24 mouse cellular contexts compared by ENCODE assay signal in the genomic region with DNA sequence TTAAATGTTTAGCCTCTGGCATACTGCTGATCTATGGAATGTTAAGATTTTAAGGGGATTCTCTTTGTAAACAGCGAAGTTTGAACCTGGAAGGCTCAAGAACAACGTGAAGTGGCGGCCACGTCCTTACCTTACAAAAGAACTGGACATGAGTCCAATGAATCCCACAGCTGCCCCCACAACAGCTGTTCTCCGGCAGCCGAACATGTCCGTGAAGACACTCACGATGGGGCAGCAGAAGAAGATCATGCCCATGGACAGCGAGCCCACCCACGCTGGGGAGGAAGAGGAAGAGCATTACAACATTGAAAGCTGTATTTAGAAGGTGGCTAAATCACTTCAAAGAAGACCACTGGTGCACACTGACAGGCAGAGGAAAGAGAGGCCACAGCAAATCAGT. TPM values are rescaled to one million over a fixed set of nuclear protein-coding genes. Genes with fewer than 3 reads are reported as not detected.
A peak's percentile ranks its signal among the peaks of the same experiment; 100 is the strongest.
DNase-seq lines count a peak whose midpoint lies in the region; ATAC-seq and TF ChIP-seq lines count a peak whose summit lies in the region.
"Had no signal": no experiment of that assay in that cellular context is flagged by ENCODE, and none has a peak within 500 bp of the region (broad histone marks: within the 10 kb centered on the region; RNA-seq: fewer than 3 reads in every experiment).

No protein-coding gene starts in this region.

- H3K27me3 ChIP-seq in intestine, embryonic 14.5 days (replicated peaks; ENCODE audit: control insufficient read depth, insufficient read depth, low read length): no peaks in the 10 kb centered on the region
- no peaks in the 10 kb centered on the region for H3K27me3 ChIP-seq in intestine, embryonic 15.5 days (replicated peaks)
- no peaks in the 10 kb centered on the region for H3K27me3 ChIP-seq in stomach, embryonic 14.5 days (ENCODE audit: control insufficient read depth, insufficient read depth, low read length)
- no peaks in the 10 kb centered on the region; the same call in 1 of the 2 replicates for H3K27me3 ChIP-seq in stomach, postnatal 0 days (ENCODE audit: control insufficient read depth, insufficient read depth, low read length)
- no peaks in the 10 kb centered on the region for H3K27me3 ChIP-seq in myocyte (ENCODE audit: control insufficient read depth, insufficient read depth, insufficient read length)
- H3K27me3 ChIP-seq: embryonic facial prominence, embryonic 13.5 days; embryonic facial prominence, embryonic 15.5 days; forebrain, embryonic 13.5 days; forebrain, embryonic 15.5 days had no signal

- H3K4me2 ChIP-seq in intestine, embryonic 14.5 days (ENCODE audit: low read length): no peak overlapping the region
- no peak overlapping the region for H3K4me2 ChIP-seq in intestine, embryonic 15.5 days (replicated peaks)
- H3K4me2 ChIP-seq in stomach, embryonic 14.5 days (replicated peaks; ENCODE audit: low read depth, low read length): 0 out of 2 replicates have a peak overlapping the region, but pooled peaks have one; percentile 7
- H3K4me2 ChIP-seq in stomach, postnatal 0 days (replicated peaks; ENCODE audit: low read depth): no peak overlapping the region
- no peak overlapping the region for H3K4me2 ChIP-seq in myocyte (ENCODE audit: low read depth)
- H3K4me2 ChIP-seq: embryonic facial prominence, embryonic 13.5 days; embryonic facial prominence, embryonic 15.5 days; forebrain, embryonic 13.5 days; forebrain, embryonic 15.5 days had no signal

- no peak overlapping the region for H3K4me3 ChIP-seq in intestine, embryonic 14.5 days (ENCODE audit: low read depth, low read length)
- H3K4me3 ChIP-seq in intestine, embryonic 15.5 days (replicated peaks): no peak overlapping the region
- no peak overlapping the region for H3K4me3 ChIP-seq in stomach, embryonic 14.5 days (ENCODE audit: low read depth, low read length)
- H3K4me3 ChIP-seq in stomach, postnatal 0 days (ENCODE audit: low read depth, low read length): no peak overlapping the region
- H3K4me3 ChIP-seq in myocyte: no peak overlapping the region
- H3K4me3 ChIP-seq: embryonic facial prominence, embryonic 13.5 days; embryonic facial prominence, embryonic 15.5 days; erythroblast, embryonic 14.5 days; forebrain, embryonic 13.5 days; forebrain, embryonic 15.5 days had no signal

- no peaks in the 10 kb centered on the region for H3K9me3 ChIP-seq in intestine, embryonic 14.5 days (ENCODE audit: control insufficient read depth, low read length)
- H3K9me3 ChIP-seq in intestine, embryonic 15.5 days: no peaks in the 10 kb centered on the region
- no peaks in the 10 kb centered on the region for H3K9me3 ChIP-seq in stomach, embryonic 14.5 days (ENCODE audit: control insufficient read depth, low read depth, low read length)
- H3K9me3 ChIP-seq in stomach, postnatal 0 days (ENCODE audit: control insufficient read depth, low read length): no peaks in the 10 kb centered on the region
- H3K9me3 ChIP-seq: embryonic facial prominence, embryonic 13.5 days; embryonic facial prominence, embryonic 15.5 days; forebrain, embryonic 13.5 days; forebrain, embryonic 15.5 days had no signal

- ATAC-seq in intestine, embryonic 14.5 days (replicated peaks; ENCODE audit: low FRiP score, low TSS enrichment, low read depth): no peak
- ATAC-seq in intestine, embryonic 15.5 days: no peak
- ATAC-seq in stomach, embryonic 14.5 days (ENCODE audit: insufficient number of reproducible peaks, insufficient read depth, low FRiP score, low read depth): no peak
- ATAC-seq in stomach, postnatal 0 days (ENCODE audit: low FRiP score, low TSS enrichment): no peak
- ATAC-seq: forebrain, embryonic 13.5 days; forebrain, embryonic 15.5 days; forebrain, postnatal 0 days had no signal

- DNase-seq in intestine, embryonic 14.5 days (ENCODE audit: low spot score): no peak
- no peak for DNase-seq in stomach, postnatal 0 days (ENCODE audit: low spot score)
- no peak for DNase-seq in adrenal gland, adult 18-20 months (ENCODE audit: low spot score in 2 of 2)
- DNase-seq: adrenal gland, adult 8-10 months; adrenal gland, postnatal 14 days; adrenal gland, postnatal 36 days; cerebellum, adult 11-12 months; cerebellum, adult 2 months; cerebellum, adult 9-10 months; cerebellum, postnatal 10 days; cerebellum, postnatal 25 days; forebrain, postnatal 0 days had no signal

- peak overlapping the region; percentile 51; the same call in 1 of the 2 replicates for H3K27ac ChIP-seq in intestine, embryonic 14.5 days (ENCODE audit: low read depth)
- no peak overlapping the region for H3K27ac ChIP-seq in intestine, embryonic 15.5 days
- H3K27ac ChIP-seq in stomach, embryonic 14.5 days (ENCODE audit: low read length): no peak overlapping the region
- H3K27ac ChIP-seq in stomach, postnatal 0 days (replicated peaks): no peak overlapping the region
- H3K27ac ChIP-seq: embryonic facial prominence, embryonic 13.5 days; embryonic facial prominence, embryonic 15.5 days; forebrain, embryonic 13.5 days; forebrain, embryonic 15.5 days had no signal

- TF ChIP-seq EP300 in stomach, postnatal 0 days (optimal IDR thresholded peaks at IDR 0.05): no peak

- no peak overlapping the region for H3K9ac ChIP-seq in intestine, embryonic 14.5 days (ENCODE audit: low read length)
- H3K9ac ChIP-seq in intestine, embryonic 15.5 days: no peak overlapping the region
- H3K9ac ChIP-seq in stomach, embryonic 14.5 days (replicated peaks; ENCODE audit: low read depth, low read length): no peak overlapping the region
- H3K9ac ChIP-seq in stomach, postnatal 0 days (ENCODE audit: low read length): no peak overlapping the region
- H3K9ac ChIP-seq: embryonic facial prominence, embryonic 13.5 days; embryonic facial prominence, embryonic 15.5 days; forebrain, embryonic 13.5 days; forebrain, embryonic 15.5 days; forebrain, postnatal 0 days had no signal

- H3K36me3 ChIP-seq in intestine, embryonic 14.5 days (ENCODE audit: control insufficient read depth, insufficient read depth, low read length): no peaks in the 10 kb centered on the region
- no peaks in the 10 kb centered on the region for H3K36me3 ChIP-seq in intestine, embryonic 15.5 days
- H3K36me3 ChIP-seq in stomach, embryonic 14.5 days (ENCODE audit: control insufficient read depth, insufficient read depth, low read length): no peaks in the 10 kb centered on the region
- no peaks in the 10 kb centered on the region for H3K36me3 ChIP-seq in stomach, postnatal 0 days (ENCODE audit: control insufficient read depth, insufficient read depth, low read length)
- H3K36me3 ChIP-seq in myocyte (ENCODE audit: control insufficient read depth, insufficient read depth): no peaks in the 10 kb centered on the region
- H3K36me3 ChIP-seq: embryonic facial prominence, embryonic 13.5 days; embryonic facial prominence, embryonic 15.5 days; forebrain, embryonic 15.5 days had no signal

- no peaks in the 10 kb centered on the region for H3K79me2 ChIP-seq in myocyte (ENCODE audit: control insufficient read depth, insufficient read depth)

- H3ac ChIP-seq in myocyte (ENCODE audit: control insufficient read depth, insufficient read length): no peak overlapping the region

- no peak for TF ChIP-seq CTCF in stomach, postnatal 0 days (IDR thresholded peaks at IDR 0.05; ENCODE audit: low read depth)

- TF ChIP-seq POLR2A in myocyte (IDR thresholded peaks at IDR 0.05; ENCODE audit: insufficient read length, low read depth): no peak

- 33% methylated on average over 10 of the region's 10 CpGs for WGBS in intestine, embryonic 14.5 days
- WGBS in intestine, embryonic 15.5 days: 41% methylated on average over 10 of the region's 10 CpGs
- 35% methylated on average over 10 of the region's 10 CpGs for WGBS in stomach, embryonic 14.5 days
- WGBS in stomach, postnatal 0 days: 47% methylated on average over 10 of the region's 10 CpGs

- H3K4me1 ChIP-seq in intestine, embryonic 14.5 days (replicated peaks; ENCODE audit: control insufficient read depth, insufficient read depth, low read length): peaks cover 25% of the 10 kb centered on the region
- H3K4me1 ChIP-seq in intestine, embryonic 15.5 days (replicated peaks): peaks cover 25% of the 10 kb centered on the region
- peaks cover 3% of the 10 kb centered on the region; the same call in 1 of the 2 replicates for H3K4me1 ChIP-seq in stomach, embryonic 14.5 days (ENCODE audit: control insufficient read depth, insufficient read depth, low read length)
- H3K4me1 ChIP-seq in stomach, postnatal 0 days (replicated peaks; ENCODE audit: control insufficient read depth, insufficient read depth): 0 out of 2 replicates have a peak, but pooled peaks cover 3% of the 10 kb centered on the region

TF ChIP-seq in myocyte, 11 proteins besides CTCF, POLR2A, EP300 and RAD21:
- TF ChIP-seq MYOG (IDR thresholded peaks at IDR 0.05; ENCODE audit: control insufficient read depth in 1 of 3, insufficient read depth in 1 of 3, insufficient read length in 2 of 3, low read depth in 2 of 3) (peak in 2 of 3 experiments; percentile 57 to 75), MYOD1 (IDR thresholded peaks at IDR 0.05; ENCODE audit: control insufficient read depth in 1 of 3, insufficient read length in 2 of 3, low read depth in 2 of 3) (peak in 2 of 3 experiments; percentile 63 to 84), REST (IDR thresholded peaks at IDR 0.05; ENCODE audit: insufficient read depth, insufficient read length) (no peak)

RNA-seq across cellular contexts. Expression of a gene that starts 55.5 kb away (rescaled TPM):
- 0.13 and 0.14 TPM in 2 replicates for polyA plus RNA-seq in intestine, embryonic 14.5 days (2014; fragmentation: Nextera tagmentation; extraction: Ambion mirVana)
- polyA plus RNA-seq in intestine, embryonic 15.5 days (2015; fragmentation: Nextera tagmentation; extraction: Ambion mirVana): 0.85 and 0.90 TPM in 2 replicates
- polyA plus RNA-seq in stomach, embryonic 14.5 days (2014; fragmentation: Nextera tagmentation; extraction: Ambion mirVana): not detected in 2 replicates
- 0.07 and 0.22 TPM in 2 replicates for polyA plus RNA-seq in stomach, postnatal 0 days (2015; fragmentation: Nextera tagmentation; extraction: Ambion mirVana)
- polyA plus RNA-seq in myocyte (2012; fragmentation: generic; extraction: Trizol): 0.11 TPM
- 1 to 10 TPM; 3.1 to 3.5 TPM for total RNA-seq in adrenal gland, adult 18-20 months (2021)
- total RNA-seq: MEL had no signal
- polyA plus RNA-seq: C2C12; embryonic facial prominence, embryonic 11.5 days; embryonic facial prominence, embryonic 13.5 days; erythroblast, embryonic 14.5 days; forebrain, embryonic 11.5 days; forebrain, embryonic 13.5 days had no signal
